ENCODE assay signal across 8 mouse cellular contexts in the genomic region with DNA sequence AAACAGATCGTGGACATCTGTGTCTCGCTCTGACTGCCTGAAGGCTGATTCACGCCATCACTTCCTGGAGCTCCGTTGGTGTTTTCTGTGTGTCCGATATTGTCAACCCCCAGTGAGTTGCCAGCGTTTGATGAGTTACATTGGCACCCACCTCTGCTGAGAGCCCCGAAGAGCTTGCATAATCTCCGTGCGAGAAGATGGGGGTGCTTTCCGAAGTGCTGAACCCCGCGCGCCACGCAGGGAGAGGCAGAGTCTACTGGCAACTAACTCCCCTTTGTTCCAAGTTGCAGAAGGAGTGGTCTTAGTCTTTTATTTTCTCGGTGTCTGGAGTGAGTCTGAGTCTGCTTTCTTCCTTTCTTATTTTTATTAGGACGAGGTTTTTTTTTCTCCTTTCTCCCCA. TPM values are rescaled to one million over a fixed set of nuclear protein-coding genes. Genes with fewer than 3 reads are reported as not detected.
DNase-seq lines count a peak whose midpoint lies in the region; ATAC-seq and TF ChIP-seq lines count a peak whose summit lies in the region.

TSS of gene Rxfp3 (minus strand) at position 281 of the 400 bp plus-strand sequence.

- peaks cover 56% of the 10 kb centered on the region for H3K27me3 ChIP-seq in heart, embryonic 10.5 days (ENCODE audit: insufficient read depth, poor library complexity, severe bottlenecking)
- peaks cover 37% of the 10 kb centered on the region for H3K27me3 ChIP-seq in forebrain, embryonic 14.5 days (replicated peaks; ENCODE audit: control insufficient read depth, insufficient read depth, low read length)
- peaks cover 47% of the 10 kb centered on the region for H3K27me3 ChIP-seq in limb, embryonic 14.5 days (ENCODE audit: control insufficient read depth, insufficient read depth, low read length)

- no peak within 1 kb of the TSS for H3K27ac ChIP-seq in heart, embryonic 10.5 days
- no peak within 1 kb of the TSS for H3K27ac ChIP-seq in forebrain, embryonic 14.5 days (ENCODE audit: low read depth, low read length)
- no peak within 1 kb of the TSS for H3K27ac ChIP-seq in limb, embryonic 14.5 days (replicated peaks; ENCODE audit: low read depth, low read length)

- no peaks in the 10 kb centered on the region for H3K9me3 ChIP-seq in heart, embryonic 10.5 days
- H3K9me3 ChIP-seq in forebrain, embryonic 14.5 days (replicated peaks; ENCODE audit: control insufficient read depth, low read length) = no peaks in the 10 kb centered on the region
- H3K9me3 ChIP-seq in limb, embryonic 14.5 days (ENCODE audit: control insufficient read depth, low read length) = no peaks in the 10 kb centered on the region

- H3K9ac ChIP-seq in forebrain, embryonic 14.5 days (ENCODE audit: low read length) = peak within 1 kb of the TSS; percentile 40; the same call in 1 of the 2 replicates
- H3K9ac ChIP-seq in limb, embryonic 14.5 days (ENCODE audit: low read depth, low read length, severe bottlenecking) = no peak within 1 kb of the TSS

- DNase-seq in heart, embryonic 10.5 days (ENCODE audit: low spot score) = no peak
- no peak for DNase-seq in heart, adult 18-20 months
- DNase-seq in ES-CJ7 (ENCODE audit: low read depth, low spot score) = peak; percentile 47
- DNase-seq in forebrain, embryonic 14.5 days (ENCODE audit: low spot score) = peak; percentile 3
- peak; percentile 19 for DNase-seq in limb, embryonic 14.5 days (ENCODE audit: low spot score)
- DNase-seq in right cerebral cortex, postnatal 4 days = peak; percentile 16
- DNase-seq in urinary bladder, postnatal 10 days (ENCODE audit: low spot score) = no peak
- no peak for DNase-seq in thymus, postnatal 4 days

- H3K4me2 ChIP-seq in forebrain, embryonic 14.5 days (ENCODE audit: low read length) = peak within 1 kb of the TSS; percentile 55
- peak within 1 kb of the TSS; percentile 58 for H3K4me2 ChIP-seq in limb, embryonic 14.5 days (replicated peaks; ENCODE audit: low read depth, low read length, severe bottlenecking)

- TF ChIP-seq POLR2A in limb, embryonic 14.5 days (IDR thresholded peaks at IDR 0.05; ENCODE audit: borderline replicate concordance, extremely low read depth, insufficient read depth, insufficient read length) = no peak

- H3K4me3 ChIP-seq in heart, embryonic 10.5 days = peak within 1 kb of the TSS; percentile 56
- peak within 1 kb of the TSS; percentile 29 for H3K4me3 ChIP-seq in forebrain, embryonic 14.5 days (ENCODE audit: low read depth, low read length)
- H3K4me3 ChIP-seq in limb, embryonic 14.5 days (replicated peaks; ENCODE audit: low read length) = peak within 1 kb of the TSS; percentile 38

- no peak for ATAC-seq in forebrain, embryonic 14.5 days
- no peak for ATAC-seq in limb, embryonic 14.5 days (ENCODE audit: low FRiP score, low read depth)

- WGBS in heart, embryonic 10.5 days = 4% methylated on average over 16 of the region's 16 CpGs
- 3% methylated on average over 16 of the region's 16 CpGs for WGBS in forebrain, embryonic 14.5 days
- WGBS in limb, embryonic 14.5 days = 7% methylated on average over 16 of the region's 16 CpGs

- peaks cover 23% of the 10 kb centered on the region for H3K4me1 ChIP-seq in heart, embryonic 10.5 days
- peaks cover 4% of the 10 kb centered on the region; the same call in 1 of the 2 replicates for H3K4me1 ChIP-seq in forebrain, embryonic 14.5 days (ENCODE audit: control insufficient read depth, insufficient read depth, low read length)
- peaks cover 15% of the 10 kb centered on the region for H3K4me1 ChIP-seq in limb, embryonic 14.5 days (ENCODE audit: control insufficient read depth, insufficient read depth, low read length)

- no peaks in the 10 kb centered on the region for H3K36me3 ChIP-seq in heart, embryonic 10.5 days
- no peaks in the 10 kb centered on the region for H3K36me3 ChIP-seq in forebrain, embryonic 14.5 days (ENCODE audit: control insufficient read depth, insufficient read depth, low read length)
- no peaks in the 10 kb centered on the region for H3K36me3 ChIP-seq in limb, embryonic 14.5 days (ENCODE audit: control insufficient read depth, insufficient read depth, low read length)

RNA-seq across cellular contexts. Expression of gene Rxfp3, which starts in this region (rescaled TPM):
- polyA plus RNA-seq in heart, embryonic 10.5 days (2016; fragmentation: Nextera tagmentation; extraction: Ambion mirVana) = 0.05 and 0.48 TPM in 2 replicates
- under 1 TPM in 1 of 2 experiments, not detected in 1; 0.05 TPM for total RNA-seq in heart, adult 18-20 months (2021)
- 1.2 TPM in 2 replicates for polyA plus RNA-seq in forebrain, embryonic 14.5 days (2014; fragmentation: Nextera tagmentation; extraction: Ambion mirVana)
- polyA plus RNA-seq in limb, embryonic 14.5 days (2012; rRNA removed) = 0.72 and 0.93 TPM in 2 replicates
- polyA plus RNA-seq in limb, embryonic 14.5 days (2014; fragmentation: Nextera tagmentation; extraction: Ambion mirVana) = 0.81 and 0.88 TPM in 2 replicates

Comparison
In these comparisons a context has a peak if more than half of its experiments do, and no peak if none do; other contexts are left out.
1. Peak in DNase-seq, H3K4me3 ChIP-seq and H3K4me2 ChIP-seq in limb, embryonic 14.5 days; RNA of the gene not detected or under 1 TPM.
2. DNase-seq: peak in ES-CJ7 (single experiment), forebrain, embryonic 14.5 days (single experiment) and right cerebral cortex, postnatal 4 days (single experiment); none in heart, embryonic 10.5 days (single experiment), heart, adult 18-20 months (0 of 2), urinary bladder, postnatal 10 days (single experiment) and thymus, postnatal 4 days (single experiment).
3. Peak in every context shown above with its lines, with median percentiles within 50 percentile points of each other: H3K4me3 ChIP-seq.